Mouse (Mus musculus) stomach, embryonic 16.5 days (tissue): ENCODE measurements around the gene Gm6351. TPM values are rescaled to one million over a fixed set of nuclear protein-coding genes. Genes with fewer than 3 reads are reported as not detected.
"Not testable (repeated sequence)": the region's sequence is repeated elsewhere in the genome, so short reads cannot be mapped to it uniquely, and the experiment has no call there.

ENCODE experiments used
- ATAC-seq: fragments of 200-750 bp; cut with Nextera tagmentation; 2 replicates; pipeline ENCODE4 v1.8.0; 2017; ENCODE audit warnings: moderate number of reproducible peaks, moderate TSS enrichment; ENCODE audit not compliant: insufficient read depth, low FRiP score
- H3K27ac ChIP-seq: fragments of 300-500 bp; sonication (generic); 2 replicates; pipeline ENCODE4 v1.5.1; 2014; ENCODE audit warnings: low read length
- H3K27me3 ChIP-seq: fragments of 300-500 bp; sonication (generic); 2 replicates; pipeline ENCODE4 v1.6.1; 2014; ENCODE audit warnings: low read length, control low read depth, mixed read lengths; ENCODE audit not compliant: control insufficient read depth, insufficient read depth
- H3K36me3 ChIP-seq: fragments of 300-500 bp; sonication (generic); 2 replicates; pipeline ENCODE4 v1.6.1; 2014; ENCODE audit warnings: low read length; ENCODE audit not compliant: control insufficient read depth, insufficient read depth
- H3K4me1 ChIP-seq: fragments of 300-500 bp; sonication (generic); 2 replicates; pipeline ENCODE4 v1.6.1; 2014; ENCODE audit warnings: low read length, control low read depth, mixed read lengths; ENCODE audit not compliant: control insufficient read depth, insufficient read depth
- H3K4me2 ChIP-seq: fragments of 300-500 bp; sonication (generic); 2 replicates; pipeline ENCODE4 v1.6.1; 2014; ENCODE audit warnings: low read depth, low read length, mixed read lengths
- H3K4me3 ChIP-seq: fragments of 300-500 bp; sonication (generic); replicated peaks from 2 replicates; pipeline ENCODE4 v1.5.1; 2014; ENCODE audit warnings: mild to moderate bottlenecking, low read length
- H3K9ac ChIP-seq: fragments of 300-500 bp; sonication (generic); 2 replicates; pipeline ENCODE4 v1.6.1; 2014; ENCODE audit warnings: low read length
- H3K9me3 ChIP-seq: fragments of 300-500 bp; sonication (generic); replicated peaks from 2 replicates; pipeline ENCODE4 v1.6.1; 2016; ENCODE audit warnings: low read length, control low read depth; ENCODE audit not compliant: control insufficient read depth
- WGBS: fragments of 180-500 bp; shearing (Covaris S2); extraction: QIAGEN DNeasy Blood & Tissue Kit; methylation state at CpG from one replicate; pipeline ENCODE4 v1.1.7; 2014; 5-methylcytosine and 5-hydroxymethylcytosine counted together
- polyA plus RNA-seq: library from polyadenylated mRNA; unstranded; fragments of >200 nt; fragmentation: Nextera tagmentation; extraction: Ambion mirVana; gene quantifications from 2 replicates; pipeline ENCODE4 v1.2.1, GENCODE M21; 2015

Gm6351 gene
- not detected in 2 replicates for polyA plus RNA-seq

DNA sequence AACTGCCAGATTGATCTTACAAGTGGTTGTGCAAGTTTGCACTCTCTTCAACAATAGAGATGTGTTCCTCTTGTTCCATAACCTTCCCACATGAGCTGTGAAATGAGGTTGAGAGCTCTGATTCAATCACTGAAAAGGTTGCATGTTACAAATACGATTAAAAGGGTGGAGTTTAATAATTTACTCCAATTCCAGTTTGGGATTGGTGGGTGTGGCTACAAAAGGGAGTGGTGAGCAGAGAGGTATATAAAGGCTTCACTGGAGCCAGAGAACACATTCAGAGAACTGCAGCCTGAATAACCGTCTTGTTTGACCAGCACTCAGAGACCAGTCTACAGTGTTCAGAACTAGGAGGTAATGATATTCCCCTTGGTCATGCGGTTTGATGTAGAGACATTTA is at the start of gene Gm6351:
Gm6351 (plus strand) TSS at position 301 of the 400 bp plus-strand sequence.
- not testable (repeated sequence) for H3K27ac ChIP-seq, H3K36me3 ChIP-seq, H3K4me2 ChIP-seq, H3K9ac ChIP-seq, H3K4me1 ChIP-seq, ATAC-seq, H3K4me3 ChIP-seq, H3K9me3 ChIP-seq, H3K27me3 ChIP-seq
- WGBS: no CpG with 5 or more reads among the region's 3 CpGs

- not testable (repeated sequence) for H3K9ac ChIP-seq, ATAC-seq, H3K27ac ChIP-seq, H3K4me3 ChIP-seq, H3K27me3 ChIP-seq, H3K4me2 ChIP-seq, H3K9me3 ChIP-seq, H3K4me1 ChIP-seq, H3K36me3 ChIP-seq
- WGBS: no CpG with 5 or more reads among the region's 1 CpGs
These were observed 5.7 kb upstream of the Gm6351 start, which contains the start of gene BC061212 for GRCm38 (mm10) chr5:94070445-94070844. TSS of gene BC061212 (minus strand) at chr5:94070545.

Other genes starting within 250 kb of the Gm6351 start
- not detected in 2 replicates for gene Gm7792, start 232.6 kb upstream of the Gm6351 start, polyA plus RNA-seq
- not detected in 2 replicates for gene Gm16429, start 147.3 kb upstream of the Gm6351 start, polyA plus RNA-seq
- not detected in 2 replicates for gene BC061212, start 5.8 kb upstream of the Gm6351 start, polyA plus RNA-seq
- not detected in 2 replicates for gene Gm3106, start 141.6 kb downstream of the Gm6351 start, polyA plus RNA-seq
- gene A430089I19Rik, start 230.4 kb downstream of the Gm6351 start, polyA plus RNA-seq: not detected in 2 replicates
- gene Gm6502, start 238.1 kb downstream of the Gm6351 start, polyA plus RNA-seq: not detected in 2 replicates